Mouse (Mus musculus) embryonic facial prominence, embryonic 10.5 days (tissue): ENCODE measurements around the gene Degs1. TPM values are rescaled to one million over a fixed set of nuclear protein-coding genes. Genes with fewer than 3 reads are reported as not detected.

Source experiments
- DNase-seq: peaks from one replicate; pipeline ENCODE4 v3.0.0-alpha.2; 2017; ENCODE audit warnings: low spot score
- H3K27ac ChIP-seq: fragments of 300-500 bp; sonication (generic); replicated peaks from 2 replicates; pipeline ENCODE4 v1.5.1; 2016; ENCODE audit warnings: mild to moderate bottlenecking
- H3K27me3 ChIP-seq: fragments of 300-500 bp; sonication (generic); replicated peaks from 2 replicates; pipeline ENCODE4 v1.6.1; 2016; ENCODE audit warnings: low read depth, mild to moderate bottlenecking; ENCODE audit not compliant: poor library complexity, severe bottlenecking
- H3K36me3 ChIP-seq: fragments of 300-500 bp; sonication (generic); replicated peaks from 2 replicates; pipeline ENCODE4 v1.6.1; 2016; ENCODE audit warnings: mild to moderate bottlenecking, moderate library complexity
- H3K4me1 ChIP-seq: fragments of 300-500 bp; sonication (generic); 2 replicates; pipeline ENCODE4 v1.6.1; 2016
- H3K4me3 ChIP-seq: fragments of 300-500 bp; sonication (generic); 2 replicates; pipeline ENCODE4 v1.5.1; 2016; ENCODE audit warnings: mild to moderate bottlenecking, moderate library complexity
- H3K9me3 ChIP-seq: fragments of 300-500 bp; sonication (generic); 2 replicates; pipeline ENCODE4 v1.6.1; 2016; ENCODE audit warnings: mild to moderate bottlenecking
- WGBS: fragments of 180-500 bp; shearing (Covaris S2); methylation state at CpG from one replicate; pipeline ENCODE4 v1.1.7; 2016; 5-methylcytosine and 5-hydroxymethylcytosine counted together
- polyA plus RNA-seq: library from polyadenylated mRNA; unstranded; fragments of >200 nt; fragmentation: Nextera tagmentation; extraction: Ambion mirVana; gene quantifications from 2 replicates; pipeline ENCODE4 v1.2.1, GENCODE M21; 2016

Degs1 gene
- 67.3 TPM in 2 replicates for polyA plus RNA-seq

GRCm38 (mm10) chr1:182282091-182283075 is at the start of gene Degs1:
Gene Degs1 (minus strand): TSS chr1:182282804.
- H3K9me3 ChIP-seq: no peaks in the 10 kb centered on the region
- H3K27ac ChIP-seq: peak within 1 kb of the TSS; percentile 94
- peak; percentile 96 for DNase-seq
- H3K4me3 ChIP-seq: peak within 1 kb of the TSS; percentile 79
- WGBS: under 1% methylated on average over 94 of the region's 94 CpGs
- H3K27me3 ChIP-seq: peaks cover 5% of the 10 kb centered on the region; the same call in 1 of the 2 replicates
- H3K36me3 ChIP-seq: peaks cover 21% of the 10 kb centered on the region
- H3K4me1 ChIP-seq: peaks cover 31% of the 10 kb centered on the region

GRCm38 (mm10) chr1:182325919-182326318 is 43.3 kb upstream of the Degs1 start:
- Histone ChIP-seq H3K36me3 (peaks cover 90% of the 10 kb centered on the region), H3K4me3 (no peak overlapping the region), H3K4me1 (no peaks in the 10 kb centered on the region), H3K27ac (no peak overlapping the region), H3K27me3 (no peaks in the 10 kb centered on the region), H3K9me3 (no peaks in the 10 kb centered on the region)
- 93% methylated on average over 1 of the region's 1 CpGs for WGBS
- DNase-seq: no peak

- peaks cover 100% of the 10 kb centered on the region for H3K36me3 ChIP-seq
- H3K27me3 ChIP-seq: no peaks in the 10 kb centered on the region
- H3K4me1 ChIP-seq: no peaks in the 10 kb centered on the region
- no peak for DNase-seq
- no peaks in the 10 kb centered on the region for H3K9me3 ChIP-seq
- no peak overlapping the region for H3K27ac ChIP-seq
- no peak overlapping the region for H3K4me3 ChIP-seq
- 95% methylated on average over 7 of the region's 7 CpGs for WGBS
Measured at GRCm38 (mm10) chr1:182324552-182324951, 41.9 kb upstream of the Degs1 start.

- Histone ChIP-seq H3K4me1 (no peaks in the 10 kb centered on the region), H3K27ac (no peak overlapping the region), H3K36me3 (peaks cover 100% of the 10 kb centered on the region), H3K4me3 (no peak overlapping the region), H3K9me3 (no peaks in the 10 kb centered on the region), H3K27me3 (no peaks in the 10 kb centered on the region)
- 92% methylated on average over 3 of the region's 3 CpGs for WGBS
- no peak for DNase-seq
Measured at GRCm38 (mm10) chr1:182323139-182323538, 40.5 kb upstream of the Degs1 start.

GRCm38 (mm10) chr1:182314201-182314600 is 31.6 kb upstream of the Degs1 start:
- DNase-seq: no peak
- H3K4me3 ChIP-seq: no peak overlapping the region
- 97% methylated on average over 5 of the region's 5 CpGs for WGBS
- peaks cover 81% of the 10 kb centered on the region for H3K36me3 ChIP-seq
- no peaks in the 10 kb centered on the region for H3K4me1 ChIP-seq
- H3K27me3 ChIP-seq: no peaks in the 10 kb centered on the region
- no peak overlapping the region for H3K27ac ChIP-seq
- H3K9me3 ChIP-seq: peaks cover 4% of the 10 kb centered on the region; the same call in 1 of the 2 replicates

- no peaks in the 10 kb centered on the region for H3K27me3 ChIP-seq
- H3K36me3 ChIP-seq: peaks cover 71% of the 10 kb centered on the region
- peaks cover 4% of the 10 kb centered on the region; the same call in 1 of the 2 replicates for H3K9me3 ChIP-seq
- WGBS: 93% methylated on average over 8 of the region's 8 CpGs
- H3K27ac ChIP-seq: no peak overlapping the region
- H3K4me3 ChIP-seq: no peak overlapping the region
- H3K4me1 ChIP-seq: no peaks in the 10 kb centered on the region
- no peak for DNase-seq
Measured at GRCm38 (mm10) chr1:182313181-182313580, 30.6 kb upstream of the Degs1 start.

GRCm38 (mm10) chr1:182311376-182311775 is 28.8 kb upstream of the Degs1 start:
- 96% methylated on average over 5 of the region's 5 CpGs for WGBS
- no peaks in the 10 kb centered on the region for H3K27me3 ChIP-seq
- H3K4me3 ChIP-seq: no peak overlapping the region
- H3K36me3 ChIP-seq: peaks cover 53% of the 10 kb centered on the region
- no peak overlapping the region for H3K27ac ChIP-seq
- peaks cover 4% of the 10 kb centered on the region; the same call in 1 of the 2 replicates for H3K9me3 ChIP-seq
- no peak for DNase-seq
- no peaks in the 10 kb centered on the region for H3K4me1 ChIP-seq

- peaks cover 4% of the 10 kb centered on the region; the same call in 1 of the 2 replicates for H3K9me3 ChIP-seq
- H3K4me1 ChIP-seq: no peaks in the 10 kb centered on the region
- WGBS: 91% methylated on average over 2 of the region's 2 CpGs
- no peak for DNase-seq
- H3K36me3 ChIP-seq: peaks cover 42% of the 10 kb centered on the region
- H3K27ac ChIP-seq: no peak overlapping the region
- no peaks in the 10 kb centered on the region for H3K27me3 ChIP-seq
- no peak overlapping the region for H3K4me3 ChIP-seq
Measured at GRCm38 (mm10) chr1:182310316-182310715, 27.7 kb upstream of the Degs1 start.

- no peak overlapping the region for H3K4me3 ChIP-seq
- 83% methylated on average over 5 of the region's 5 CpGs for WGBS
- H3K9me3 ChIP-seq: peaks cover 4% of the 10 kb centered on the region; the same call in 1 of the 2 replicates
- H3K27me3 ChIP-seq: no peaks in the 10 kb centered on the region
- H3K4me1 ChIP-seq: no peaks in the 10 kb centered on the region
- DNase-seq: no peak
- peaks cover 33% of the 10 kb centered on the region for H3K36me3 ChIP-seq
- H3K27ac ChIP-seq: no peak overlapping the region
Measured at GRCm38 (mm10) chr1:182309403-182309802, 26.8 kb upstream of the Degs1 start.

GRCm38 (mm10) chr1:182302916-182303315 is 20.3 kb upstream of the Degs1 start:
- H3K27ac ChIP-seq: no peak overlapping the region
- WGBS: 92% methylated on average over 5 of the region's 5 CpGs
- no peaks in the 10 kb centered on the region for H3K27me3 ChIP-seq
- DNase-seq: no peak
- H3K36me3 ChIP-seq: no peaks in the 10 kb centered on the region
- no peak overlapping the region for H3K4me3 ChIP-seq
- no peaks in the 10 kb centered on the region for H3K9me3 ChIP-seq
- H3K4me1 ChIP-seq: no peaks in the 10 kb centered on the region

GRCm38 (mm10) chr1:182302176-182302870 is 19.7 kb upstream of the Degs1 start:
- no peak for DNase-seq
- H3K27me3 ChIP-seq: no peaks in the 10 kb centered on the region
- WGBS: 82% methylated on average over 6 of the region's 6 CpGs
- H3K4me1 ChIP-seq: no peaks in the 10 kb centered on the region
- no peaks in the 10 kb centered on the region for H3K9me3 ChIP-seq
- no peaks in the 10 kb centered on the region for H3K36me3 ChIP-seq
- no peak overlapping the region for H3K4me3 ChIP-seq
- H3K27ac ChIP-seq: no peak overlapping the region

- Histone ChIP-seq H3K9me3 (no peaks in the 10 kb centered on the region; the same call in 1 of the 2 replicates), H3K4me3 (no peak overlapping the region), H3K4me1 (no peaks in the 10 kb centered on the region), H3K27me3 (no peaks in the 10 kb centered on the region), H3K27ac (no peak overlapping the region), H3K36me3 (no peaks in the 10 kb centered on the region)
- no peak for DNase-seq
- WGBS: 92% methylated on average over 5 of the region's 5 CpGs
Measured at GRCm38 (mm10) chr1:182297821-182298220, 15.2 kb upstream of the Degs1 start.
